Mouse (Mus musculus) cerebellum, adult 2 months (tissue): ENCODE measurements at regions not wholly inside any gene's neighbourhood (a gene's known extent, or its start where the extent isn't known, plus 50 kb on each side); places are given as distances from the start of the nearest gene placed in this dataset.
A peak's percentile ranks its signal among the peaks of the same experiment; 100 is the strongest.

ENCODE experiments used
- DNase-seq, 2 experiments: peaks; one replicate each; pipeline ENCODE4 v3.0.0; 2021
- H3K27ac ChIP-seq: fragments of 200-500 bp; 2 replicates; pipeline ENCODE4 v1.5.1; 2012; ENCODE audit warnings: low read length, control low read depth, inconsistent platforms; ENCODE audit not compliant: insufficient read depth
- H3K27me3 ChIP-seq: fragments of 200-500 bp; 2 replicates; pipeline ENCODE4 v1.6.1; 2012; ENCODE audit warnings: inconsistent platforms, mild to moderate bottlenecking, low read length, moderate library complexity; ENCODE audit not compliant: control insufficient read depth, insufficient read depth
- H3K4me1 ChIP-seq: fragments of 200-500 bp; 2 replicates; pipeline ENCODE4 v1.6.1; 2011; ENCODE audit warnings: low read length; ENCODE audit not compliant: control insufficient read depth, insufficient read depth
- H3K4me3 ChIP-seq: fragments of 200-500 bp; replicated peaks from 2 replicates; pipeline ENCODE3; 2011; ENCODE audit warnings: mild to moderate bottlenecking, low read depth, low read length, control low read depth; ENCODE audit not compliant: insufficient read depth
- CTCF ChIP-seq: fragments of 200-500 bp; IDR thresholded peaks from 2 replicates; pipeline ENCODE4 v1.5.1; 2011; ENCODE audit warnings: low read depth, mild to moderate bottlenecking, control low read depth, low read length, moderate library complexity, borderline replicate concordance; ENCODE audit not compliant: insufficient read depth
- POLR2A ChIP-seq: fragments of 200-500 bp; IDR thresholded peaks from 2 replicates; pipeline ENCODE4 v1.6.1; 2011; ENCODE audit warnings: low read length, control low read depth, borderline replicate concordance; ENCODE audit not compliant: insufficient read depth
- WGBS: fragments of 180-500 bp; shearing (Covaris S2); methylation state at CpG from one replicate; pipeline ENCODE4 v1.1.7; 2018; 5-methylcytosine and 5-hydroxymethylcytosine counted together

- no peaks in the 10 kb centered on the region for H3K27me3 ChIP-seq
- WGBS = 87% methylated on average over 7 of the region's 7 CpGs
- no peak overlapping the region for H3K4me3 ChIP-seq
- no peak for TF ChIP-seq CTCF
- no peak for TF ChIP-seq POLR2A
- H3K4me1 ChIP-seq = peaks cover 8% of the 10 kb centered on the region
- no peak overlapping the region for H3K27ac ChIP-seq
- no peak for DNase-seq
Observed at GRCm38 (mm10) chr7:73206922-73207811, 168.1 kb upstream of the Rgma start.

- WGBS = 87% methylated on average over 4 of the region's 4 CpGs
- no peak for DNase-seq
- peaks cover 8% of the 10 kb centered on the region for H3K4me1 ChIP-seq
- TF ChIP-seq CTCF (no peak), POLR2A (no peak)
- no peak overlapping the region for H3K27ac ChIP-seq
- H3K27me3 ChIP-seq = no peaks in the 10 kb centered on the region
- no peak overlapping the region for H3K4me3 ChIP-seq
Observed at GRCm38 (mm10) chr7:73208479-73208816, 166.9 kb upstream of the Rgma start.

GRCm38 (mm10) chr7:73208817-73209602 is 166.3 kb upstream of the Rgma start:
- H3K4me3 ChIP-seq = no peak overlapping the region
- 0 out of 2 replicates have a peak overlapping the region, but pooled peaks have one; percentile 23 for H3K27ac ChIP-seq
- peaks cover 8% of the 10 kb centered on the region for H3K4me1 ChIP-seq
- peak in 1 of 2 experiments; percentile 26 for DNase-seq
- H3K27me3 ChIP-seq = no peaks in the 10 kb centered on the region
- 13% methylated on average over 18 of the region's 18 CpGs for WGBS
- TF ChIP-seq CTCF (no peak), POLR2A (no peak)

- no peaks in the 10 kb centered on the region for H3K27me3 ChIP-seq
Observed at GRCm38 (mm10) chr7:73210078-73210477, 165.2 kb upstream of the Rgma start.

GRCm38 (mm10) chr7:73222237-73222915 is 152.9 kb upstream of the Rgma start:
- TF ChIP-seq CTCF (no peak), POLR2A (no peak)
- H3K4me1 ChIP-seq = no peaks in the 10 kb centered on the region
- H3K27ac ChIP-seq = no peak overlapping the region
- no peak overlapping the region for H3K4me3 ChIP-seq
- WGBS = 53% methylated on average over 4 of the region's 4 CpGs
- DNase-seq = no peak
- H3K27me3 ChIP-seq = no peaks in the 10 kb centered on the region

More at GRCm38 (mm10) chr7:73210078-73210477, 165.2 kb upstream of the Rgma start:
- H3K4me3 ChIP-seq = no peak overlapping the region
- H3K27ac ChIP-seq = 0 out of 2 replicates have a peak overlapping the region, but pooled peaks have one; percentile 23
- WGBS = 44% methylated on average over 7 of the region's 7 CpGs
- TF ChIP-seq POLR2A = no peak
- no peak for TF ChIP-seq CTCF
- DNase-seq = peak; percentile 18 to 35
- peaks cover 8% of the 10 kb centered on the region for H3K4me1 ChIP-seq

- no peaks in the 10 kb centered on the region for H3K27me3 ChIP-seq
- no peak overlapping the region for H3K4me3 ChIP-seq
- TF ChIP-seq POLR2A = no peak
- no peak for TF ChIP-seq CTCF
- no peak overlapping the region for H3K27ac ChIP-seq
- WGBS = 63% methylated on average over 2 of the region's 2 CpGs
- H3K4me1 ChIP-seq = no peaks in the 10 kb centered on the region
- no peak for DNase-seq
Observed at GRCm38 (mm10) chr7:73222929-73223512, 152.3 kb upstream of the Rgma start.

- no peak for DNase-seq
- WGBS = 89% methylated on average over 8 of the region's 8 CpGs
- H3K27me3 ChIP-seq = no peaks in the 10 kb centered on the region; the same call in 1 of the 2 replicates
- H3K4me1 ChIP-seq = no peaks in the 10 kb centered on the region
- no peak overlapping the region for H3K27ac ChIP-seq
- H3K4me3 ChIP-seq = no peak overlapping the region
- TF ChIP-seq CTCF (no peak), POLR2A (no peak)
Observed at GRCm38 (mm10) chr7:73233539-73234158, 141.7 kb upstream of the Rgma start.
